Mouse (Mus musculus): Measurements from ENCODE around the gene Arhgap28.

DNA sequence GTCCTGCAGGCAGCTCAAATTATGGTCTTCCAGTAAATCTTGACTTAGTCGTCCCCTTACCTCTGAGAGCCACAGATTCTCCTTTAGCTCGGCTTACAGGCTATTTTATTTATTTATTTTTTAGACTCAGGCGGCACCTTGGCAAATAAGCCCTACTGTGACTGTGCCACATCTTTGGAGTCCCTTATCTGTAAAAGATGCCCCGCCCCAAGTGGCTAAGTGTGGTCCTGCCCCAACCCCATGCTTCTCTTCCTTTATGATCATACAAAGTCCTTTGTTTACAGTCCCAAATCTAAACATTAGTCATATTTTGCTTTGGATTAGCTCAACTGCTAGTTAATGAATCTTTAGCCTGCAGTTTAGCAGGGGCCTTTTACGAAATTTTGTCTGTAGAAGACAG, 55.3 kb downstream of the Arhgap28 start:
- TF ChIP-seq CTCF (IDR thresholded peaks at IDR 0.05; ENCODE audit: control insufficient read depth, insufficient read depth, low read length) (no peak), POLR2A (IDR thresholded peaks at IDR 0.05; ENCODE audit: borderline replicate concordance, control insufficient read depth, low read depth, low read length) (no peak)
